Mouse (Mus musculus) myocyte (in vitro differentiated cells): ENCODE results near the gene Fen1.

ENCODE experiments used
- E2F4 ChIP-seq: IDR thresholded peaks from one replicate; pipeline ENCODE4 v1.6.1; 2011; ENCODE audit warnings: mild to moderate bottlenecking, control low read depth, moderate library complexity; ENCODE audit not compliant: insufficient read depth
- POLR2A ChIP-seq: IDR thresholded peaks from one replicate; pipeline ENCODE4 v1.6.1; 2011; ENCODE audit warnings: low read depth, mild to moderate bottlenecking, control low read depth, moderate library complexity; ENCODE audit not compliant: insufficient read length
- POLR2AphosphoS2 ChIP-seq: IDR thresholded peaks from one replicate; pipeline ENCODE4 v1.6.1; 2011; ENCODE audit warnings: low read depth, control low read depth; ENCODE audit not compliant: insufficient read length

GRCm38 (mm10) chr19:10239419-10239818, 35.5 kb upstream of the Fen1 start:
- TF ChIP-seq POLR2AphosphoS2 (no peak), POLR2A (no peak), E2F4 (no peak)
